Mouse (Mus musculus) testis, adult 2 months (tissue): ENCODE results near the gene Ldha.

Source experiments
- CTCF ChIP-seq: fragments of 200-500 bp; IDR thresholded peaks from 2 replicates; pipeline ENCODE4 v1.5.1; 2012; ENCODE audit warnings: low read depth, mild to moderate bottlenecking, inconsistent platforms, low read length, moderate library complexity; ENCODE audit not compliant: control insufficient read depth, insufficient read depth, insufficient replicate concordance
- POLR2A ChIP-seq: fragments of 200-500 bp; IDR thresholded peaks from 2 replicates; pipeline ENCODE4 v1.6.1; 2012; ENCODE audit warnings: low read depth, mild to moderate bottlenecking, inconsistent platforms, low read length, moderate library complexity; ENCODE audit not compliant: control insufficient read depth

GRCm38 (mm10) chr7:46833670-46834255, 7.5 kb upstream of the Ldha start:
- TF ChIP-seq CTCF (no peak), POLR2A (no peak)
